Mouse (Mus musculus) E14TG2a.4 (cell line): Measurements from ENCODE around the gene Hnrnpc.

Experiments used
- CTCF ChIP-seq: conservative IDR thresholded peaks from 2 replicates; pipeline ENCODE4 v1.5.1; 2014; ENCODE audit warnings: low read length
- NANOG ChIP-seq: IDR thresholded peaks from 2 replicates; pipeline ENCODE4 v1.6.1; 2014; ENCODE audit warnings: borderline replicate concordance, low read length, mixed read lengths

DNA sequence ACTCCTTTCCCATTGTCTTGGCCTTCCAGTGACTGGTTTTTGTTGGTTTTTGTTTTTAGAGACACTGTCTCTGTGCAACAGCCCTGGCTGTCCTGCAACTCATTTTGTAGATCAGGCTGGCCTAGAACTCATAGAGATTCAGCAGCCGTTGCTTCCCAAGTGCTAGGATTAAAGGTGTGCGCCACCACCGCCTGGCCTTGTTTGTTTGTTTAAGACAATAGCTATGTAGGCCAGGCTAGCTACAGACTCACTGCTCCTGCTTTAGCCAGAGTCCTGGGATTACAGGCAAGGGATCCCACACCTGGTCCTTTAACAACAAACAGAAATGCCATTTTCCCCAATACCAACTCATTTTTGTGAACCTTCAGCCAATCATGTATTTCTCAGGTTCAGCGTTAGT lies 6.5 kb upstream of the Hnrnpc start, which contains the start of gene Rpgrip1:
- TF ChIP-seq CTCF (no peak), NANOG (no peak)
